Mouse (Mus musculus) urinary bladder, postnatal 4 days (tissue): ENCODE measurements around the gene Cdt1.

Source experiments
- DNase-seq, 2 experiments: peaks; one replicate each; pipeline ENCODE4 v3.0.0; 2021 to 2022; ENCODE audit warnings: low spot score in 2 of 2

The Cdt1 gene

GRCm38 (mm10) chr8:122573577-122573976 lies 5.8 kb downstream of the Cdt1 start:
- DNase-seq = no peak

GRCm38 (mm10) chr8:122574264-122574663 lies 6.4 kb downstream of the Cdt1 start:
- no peak for DNase-seq

GRCm38 (mm10) chr8:122574667-122575251 lies 6.9 kb downstream of the Cdt1 start:
- no peak for DNase-seq

DNA sequence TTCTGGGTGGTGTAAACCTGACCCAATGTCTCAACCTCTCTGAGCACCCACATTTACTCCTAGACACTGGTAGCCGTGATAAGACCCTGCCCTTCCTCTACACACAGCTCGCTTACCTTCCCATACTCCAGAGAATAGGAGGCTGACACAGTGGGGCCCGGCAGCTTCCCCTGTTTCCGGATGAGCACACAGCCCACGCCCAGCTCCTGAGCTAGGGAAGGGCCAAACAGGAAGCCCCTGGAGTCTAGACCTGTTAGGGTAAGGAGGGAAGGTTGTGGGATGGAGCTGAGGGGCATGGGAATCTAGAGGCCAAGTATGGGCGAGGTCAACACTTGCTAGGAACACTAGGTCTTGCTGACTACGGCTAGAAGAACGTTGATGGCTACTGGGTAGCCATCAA lies 7.5 kb downstream of the Cdt1 start:
- no peak for DNase-seq

DNA sequence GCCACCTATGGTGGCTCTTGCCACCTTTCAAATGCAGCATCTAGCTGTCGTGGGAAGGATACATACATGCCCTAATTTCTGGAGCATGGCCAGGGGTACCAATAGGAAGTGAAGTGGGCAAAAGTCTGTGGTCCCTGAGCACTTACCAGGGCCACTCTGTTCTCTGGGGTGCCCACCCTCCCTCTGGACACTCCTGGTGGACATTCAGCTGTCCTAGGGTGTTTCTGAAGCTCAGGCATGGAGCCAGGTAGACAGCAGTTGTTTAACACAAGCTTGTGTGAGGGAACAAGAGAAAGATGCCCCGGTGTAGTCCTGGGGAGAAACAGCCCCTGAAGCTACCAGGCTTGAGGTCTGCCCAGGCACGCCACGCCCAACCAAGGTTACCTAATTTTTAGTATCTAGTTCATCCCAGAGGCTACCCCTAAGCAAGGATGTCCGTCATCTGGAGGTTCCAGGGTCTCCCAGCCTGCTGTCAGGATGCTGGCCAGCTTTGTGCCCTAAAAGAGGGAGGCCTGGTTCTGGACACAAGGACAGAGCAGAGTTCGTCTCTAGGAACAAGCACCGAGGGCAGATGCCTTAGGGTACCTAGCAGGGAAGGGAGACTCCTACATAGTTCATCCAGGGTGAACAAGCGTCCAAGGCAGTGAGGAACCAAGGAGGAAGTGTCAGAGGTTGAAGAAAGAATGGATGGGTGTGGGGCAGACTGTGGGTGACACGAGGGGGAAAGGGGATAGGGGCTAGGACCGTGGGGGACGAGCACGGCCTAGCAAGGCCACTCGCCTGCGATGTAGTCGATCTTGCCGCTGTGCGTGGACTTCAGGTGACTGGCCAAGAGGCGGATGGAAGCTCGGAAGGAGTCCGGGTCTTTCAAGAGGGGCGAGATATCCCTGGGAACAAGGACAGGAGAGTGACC lies 8.2 kb downstream of the Cdt1 start:
- DNase-seq = no peak

DNA sequence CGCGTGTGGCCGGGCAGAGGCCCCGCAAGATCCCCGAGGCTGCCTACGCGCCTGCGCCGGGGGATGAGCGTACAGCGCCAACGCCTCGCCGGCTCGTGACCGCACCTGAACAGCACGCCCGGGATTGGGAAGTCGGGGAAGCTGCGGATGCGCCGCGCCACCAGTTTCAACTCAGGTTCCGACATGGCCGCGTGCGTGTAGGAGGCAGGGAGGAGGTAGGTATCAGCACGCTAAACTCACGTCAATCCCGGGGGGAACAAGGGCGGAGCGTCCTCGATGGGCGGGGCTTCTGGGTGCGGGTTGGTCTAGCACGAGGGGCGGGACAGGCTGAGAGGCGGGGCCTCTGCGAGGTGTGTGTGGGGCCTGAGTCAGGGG lies 8.8 kb downstream of the Cdt1 start, which contains the start of gene Aprt:
Gene Aprt, minus strand, starts transcription at position 262 of the 375 bp plus-strand sequence.
- peak; percentile 89 to 97 for DNase-seq

- no peak for DNase-seq
Measured at GRCm38 (mm10) chr8:122577116-122577515, 9.3 kb downstream of the Cdt1 start.

DNA sequence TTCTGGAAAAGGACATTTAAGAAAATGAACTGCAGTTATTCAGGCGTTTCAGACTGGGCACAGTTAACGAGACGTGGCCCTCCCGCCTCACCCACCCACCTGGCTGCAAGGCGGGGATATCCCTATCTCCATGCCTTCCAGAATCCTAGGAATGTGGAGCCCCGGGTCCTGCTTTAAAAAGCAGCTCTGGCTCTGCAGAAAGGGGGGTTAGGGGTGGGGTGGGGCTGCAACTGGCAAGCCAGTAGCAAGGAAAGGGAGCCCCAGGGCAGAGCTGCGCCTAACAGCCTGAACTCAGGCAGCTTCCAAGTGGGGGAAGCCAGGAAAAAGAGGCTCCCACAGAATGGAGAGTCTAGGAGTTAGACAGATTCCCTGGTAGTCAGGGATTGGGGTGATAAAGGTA lies 11.4 kb downstream of the Cdt1 start:
- no peak for DNase-seq

DNA sequence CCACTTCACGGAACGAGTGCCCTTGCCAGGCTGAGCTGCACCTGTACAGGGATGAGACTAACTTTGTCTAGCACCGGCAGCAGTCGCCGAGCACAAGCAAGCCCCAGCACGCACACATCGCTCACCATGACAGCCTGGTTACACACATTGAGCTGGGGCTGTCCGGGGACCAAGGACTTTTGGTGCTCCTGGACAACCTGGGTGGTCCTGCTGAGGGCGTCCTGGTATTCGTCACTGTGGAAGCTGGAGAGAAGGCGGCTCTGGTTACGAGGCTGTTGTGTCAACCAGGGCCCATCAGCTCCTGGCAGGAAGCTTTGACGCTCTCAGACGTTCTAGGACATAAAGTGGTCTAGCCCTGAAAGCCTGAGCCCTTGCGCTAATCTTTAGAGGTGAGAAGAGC lies 13.1 kb downstream of the Cdt1 start:
- DNase-seq = no peak

- DNase-seq = no peak
Measured at GRCm38 (mm10) chr8:122584981-122585380, 17.2 kb downstream of the Cdt1 start.

DNA sequence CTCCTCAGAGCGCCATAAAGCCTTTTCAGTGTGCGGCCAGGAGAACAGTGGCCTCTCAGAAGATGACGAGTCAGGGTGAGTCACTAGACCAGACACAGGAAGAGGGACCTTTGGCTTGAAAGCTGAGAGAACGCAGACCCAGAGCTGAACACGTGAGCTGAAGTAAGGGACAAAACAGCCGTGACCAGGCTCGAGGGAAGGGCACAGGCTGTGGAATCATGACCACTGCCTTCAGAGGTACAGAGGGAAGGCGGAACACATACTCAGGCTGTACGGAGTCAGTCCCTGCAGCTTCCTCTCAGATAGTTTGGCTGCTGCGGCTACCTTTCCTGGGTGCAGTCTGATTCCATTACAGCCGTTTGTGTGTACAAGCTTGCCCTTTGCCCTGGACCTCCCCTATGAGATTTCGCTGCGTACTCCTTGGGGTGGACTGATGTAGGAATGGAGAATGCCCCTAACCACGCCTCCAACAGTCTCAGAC lies 17.6 kb downstream of the Cdt1 start:
- no peak for DNase-seq

DNA sequence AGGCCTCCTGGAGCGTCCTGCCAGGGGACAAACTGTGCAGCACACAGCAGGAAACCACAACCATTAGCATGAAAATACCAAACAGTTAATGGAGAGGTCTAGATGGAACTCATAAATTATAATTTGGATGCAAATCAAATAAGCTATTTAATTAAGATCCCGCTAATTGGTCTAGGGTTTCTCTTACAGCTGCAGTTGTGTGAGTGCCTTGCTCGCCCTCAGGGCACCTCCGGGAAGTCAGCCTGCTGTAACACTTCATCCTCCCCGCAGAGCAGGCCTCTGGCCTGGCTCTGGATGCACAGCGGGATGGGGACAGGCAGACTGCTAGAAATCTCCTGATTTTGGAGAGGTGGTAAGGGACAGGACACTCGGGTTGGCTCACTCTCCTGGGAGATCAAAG lies 18.4 kb downstream of the Cdt1 start:
- DNase-seq = no peak

- DNase-seq = no peak
Measured at GRCm38 (mm10) chr8:122586749-122587148, 18.9 kb downstream of the Cdt1 start.

DNA sequence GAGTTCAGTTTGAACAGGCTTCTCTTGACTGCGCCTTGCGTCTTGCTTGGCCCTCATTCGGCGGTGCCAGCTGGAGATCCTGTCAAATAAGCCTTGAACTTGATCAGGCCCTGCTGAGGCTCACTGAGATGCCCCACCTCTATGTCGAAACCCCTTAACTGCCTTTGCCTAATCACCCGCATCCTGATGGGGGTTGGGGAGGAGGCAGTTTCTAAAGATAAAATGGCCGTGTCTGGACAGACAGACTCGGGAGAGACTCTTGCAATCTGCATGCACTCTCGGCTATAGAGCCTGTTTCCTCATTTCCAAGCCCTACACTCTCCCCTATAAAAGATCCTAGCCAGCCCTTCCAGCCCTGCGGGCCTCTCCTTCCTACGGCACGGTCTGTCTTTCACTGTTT lies 25.4 kb downstream of the Cdt1 start:
- no peak for DNase-seq

GRCm38 (mm10) chr8:122593783-122594507 lies 26.1 kb downstream of the Cdt1 start:
- DNase-seq = no peak

- no peak for DNase-seq
Measured at GRCm38 (mm10) chr8:122596031-122596430, 28.2 kb downstream of the Cdt1 start.

DNA sequence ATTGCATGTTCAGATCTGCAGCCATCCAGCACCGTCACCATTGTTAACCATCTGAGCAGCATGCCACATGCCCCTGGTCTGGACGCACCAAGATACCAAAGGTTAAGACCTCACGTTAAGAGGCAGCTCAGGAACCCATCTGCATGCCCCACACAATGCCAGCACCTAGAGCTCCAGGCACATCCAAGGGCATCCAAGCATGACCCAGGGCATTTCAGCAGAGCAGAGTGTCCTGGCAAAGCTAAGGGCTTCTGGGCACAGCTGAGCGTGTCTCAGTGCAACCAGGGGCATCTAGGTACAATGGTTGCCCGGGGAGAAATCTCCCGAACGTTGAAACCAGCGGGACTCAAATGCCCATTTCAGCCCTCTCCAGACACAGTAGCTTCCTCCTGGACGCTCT lies 32.9 kb downstream of the Cdt1 start:
- DNase-seq = no peak

GRCm38 (mm10) chr8:122604640-122605039 lies 36.8 kb downstream of the Cdt1 start:
- DNase-seq = no peak

- DNase-seq = no peak
Measured at GRCm38 (mm10) chr8:122605367-122605766, 37.6 kb downstream of the Cdt1 start.

DNA sequence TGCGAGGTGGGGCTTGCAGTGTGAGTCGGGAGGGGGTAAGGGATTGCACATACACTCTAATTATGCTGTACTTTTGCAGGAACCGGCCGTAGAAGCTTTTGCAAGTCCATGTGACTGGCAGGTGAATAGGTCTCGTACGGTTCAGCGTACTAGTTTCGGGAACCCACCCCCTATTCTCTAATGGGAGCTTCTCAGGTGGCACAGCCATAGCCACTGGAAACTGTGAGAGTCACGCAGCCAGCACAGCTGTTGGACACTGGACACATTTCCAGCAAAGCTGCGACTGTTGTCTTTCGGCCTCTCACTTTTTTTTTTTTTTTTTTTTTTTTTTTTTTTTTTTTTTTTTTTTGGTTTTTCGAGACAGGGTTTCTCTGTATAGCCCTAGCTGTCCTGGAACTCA lies 39.0 kb downstream of the Cdt1 start:
- DNase-seq = no peak

- DNase-seq = no peak
Measured at GRCm38 (mm10) chr8:122610209-122610608, 42.4 kb downstream of the Cdt1 start.

GRCm38 (mm10) chr8:122610612-122611277 lies 42.9 kb downstream of the Cdt1 start:
- no peak for DNase-seq
